Mouse (Mus musculus): Measurements from ENCODE around the gene Fignl1. TPM values are rescaled to one million over a fixed set of nuclear protein-coding genes. Genes with fewer than 3 reads are reported as not detected.
A peak's percentile ranks its signal among the peaks of the same experiment; 100 is the strongest.

Gene Fignl1
- total RNA-seq (2021) = 8.0 and 9.2 TPM in 2 replicates
- long read RNA-seq, experiment 1, transcript Fignl1-201 (3 exons, 2,961 nt) = major isoform, 21 of 33 reads
- long read RNA-seq, experiment 1, partial matches to known transcripts = 1 of 33 reads
- long read RNA-seq, experiment 1, other reads (novel, unspliced or antisense) = 5 of 33 reads
- long read RNA-seq, experiment 2, transcript Fignl1-201 (3 exons, 2,961 nt) = major isoform, 15 of 20 reads
- long read RNA-seq, experiment 2, partial matches to known transcripts = 1 of 20 reads
- long read RNA-seq, experiment 2, other reads (novel, unspliced or antisense) = 1 of 20 reads

DNA sequence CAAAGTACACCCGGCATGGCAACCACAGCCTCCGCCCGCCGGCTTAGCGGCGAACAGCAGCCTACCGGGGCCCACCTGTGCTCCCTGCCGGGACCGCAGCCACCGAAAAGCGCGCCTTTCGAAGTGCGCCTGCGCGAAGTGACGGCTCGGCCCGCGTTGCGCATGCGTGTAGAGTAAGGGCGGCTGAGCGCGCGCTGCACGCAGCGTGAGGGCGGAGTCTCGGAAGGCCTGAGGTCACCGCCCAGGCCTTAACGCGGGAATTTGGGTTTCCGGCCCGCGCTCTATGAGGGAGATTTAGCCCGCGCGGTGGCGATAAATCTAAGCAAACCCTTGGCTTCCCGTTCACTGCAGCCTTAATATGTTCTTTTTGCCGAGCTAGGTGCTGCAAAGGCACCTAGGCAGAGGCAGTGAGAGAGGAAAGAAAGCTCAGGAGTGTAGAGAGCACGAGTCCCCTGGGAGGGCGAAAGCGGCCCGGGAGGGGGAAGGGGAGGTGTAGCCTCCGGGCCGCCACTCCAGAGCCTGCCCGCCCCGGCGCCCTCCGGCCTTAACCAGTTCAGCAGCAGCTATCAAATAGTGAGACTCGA lies at the start of gene Fignl1:
Gene Fignl1 (minus strand): TSS at position 143 of the 584 bp plus-strand sequence.
- peak; percentile 98 for DNase-seq

DNA sequence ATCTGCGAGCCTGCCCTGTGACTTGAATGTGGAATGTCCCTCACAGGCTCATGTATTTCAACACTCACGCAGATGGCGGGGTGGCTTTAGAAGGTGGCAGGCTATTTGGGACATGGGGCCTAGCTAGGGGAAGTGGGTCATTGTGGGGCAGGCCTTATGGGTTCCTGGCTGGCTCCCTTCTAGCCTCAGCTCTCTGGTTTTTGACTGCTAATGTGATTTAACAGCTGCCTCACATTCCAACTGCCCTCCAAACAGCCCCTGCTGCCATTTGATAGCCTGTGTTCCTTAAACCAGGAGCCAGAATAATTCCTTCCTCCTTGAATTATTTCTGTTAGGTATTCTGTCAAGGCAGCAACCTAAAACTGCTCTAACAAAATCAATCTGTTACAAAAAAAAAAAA lies 48.2 kb upstream of the Fignl1 start:
- DNase-seq = no peak

DNA sequence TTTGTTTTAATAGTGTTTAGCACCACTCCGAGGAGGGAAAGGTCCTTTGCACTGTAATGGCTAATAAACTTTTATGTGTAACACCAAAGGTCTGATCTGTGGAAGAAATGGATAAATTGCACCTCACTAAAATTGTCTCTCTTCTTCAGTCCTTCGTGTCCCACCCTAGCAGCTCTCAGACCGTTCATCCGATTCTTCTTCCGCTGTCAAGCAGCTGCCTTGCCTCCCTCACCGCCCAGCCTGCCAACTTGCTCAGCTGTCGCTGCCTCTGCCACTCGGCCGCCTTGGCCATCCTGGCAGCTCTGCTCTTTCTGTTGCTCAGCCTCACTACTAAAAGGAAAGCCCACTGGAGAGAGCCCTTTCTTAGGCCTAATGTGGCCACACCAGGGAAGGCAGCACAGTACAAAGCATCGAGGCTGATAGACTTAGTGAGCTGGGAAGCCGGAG lies 46.9 kb upstream of the Fignl1 start:
- DNase-seq = no peak

DNA sequence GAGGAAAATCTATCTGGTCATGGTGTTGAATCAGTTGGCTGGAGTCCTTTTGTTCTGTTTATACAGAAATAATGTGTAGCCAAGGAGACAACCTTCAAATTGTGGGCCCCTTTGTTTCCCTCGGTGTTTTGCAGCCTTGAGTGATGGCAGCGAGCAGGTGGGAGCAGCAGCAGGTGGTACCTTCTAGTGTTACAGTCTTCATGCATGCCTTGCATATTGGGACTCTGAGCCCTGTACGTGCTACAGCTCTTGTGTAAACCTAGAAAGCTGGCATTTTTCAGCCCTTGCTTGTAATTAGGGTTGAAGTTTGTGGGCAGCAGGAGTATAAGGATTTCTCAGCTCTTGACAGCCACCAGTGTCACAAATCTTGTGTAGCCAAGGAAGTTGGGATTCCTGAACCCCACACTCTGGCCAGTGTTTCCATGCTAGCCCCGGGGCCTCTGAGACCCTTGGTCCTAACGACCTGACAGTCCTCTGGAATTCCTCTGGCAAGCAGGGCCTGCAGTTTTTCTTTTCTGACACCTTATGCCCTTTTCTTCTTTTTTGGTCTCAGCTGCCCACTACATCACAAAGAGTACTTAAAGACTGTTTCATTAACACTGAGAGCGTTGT lies 46.4 kb upstream of the Fignl1 start:
- DNase-seq = no peak

DNA sequence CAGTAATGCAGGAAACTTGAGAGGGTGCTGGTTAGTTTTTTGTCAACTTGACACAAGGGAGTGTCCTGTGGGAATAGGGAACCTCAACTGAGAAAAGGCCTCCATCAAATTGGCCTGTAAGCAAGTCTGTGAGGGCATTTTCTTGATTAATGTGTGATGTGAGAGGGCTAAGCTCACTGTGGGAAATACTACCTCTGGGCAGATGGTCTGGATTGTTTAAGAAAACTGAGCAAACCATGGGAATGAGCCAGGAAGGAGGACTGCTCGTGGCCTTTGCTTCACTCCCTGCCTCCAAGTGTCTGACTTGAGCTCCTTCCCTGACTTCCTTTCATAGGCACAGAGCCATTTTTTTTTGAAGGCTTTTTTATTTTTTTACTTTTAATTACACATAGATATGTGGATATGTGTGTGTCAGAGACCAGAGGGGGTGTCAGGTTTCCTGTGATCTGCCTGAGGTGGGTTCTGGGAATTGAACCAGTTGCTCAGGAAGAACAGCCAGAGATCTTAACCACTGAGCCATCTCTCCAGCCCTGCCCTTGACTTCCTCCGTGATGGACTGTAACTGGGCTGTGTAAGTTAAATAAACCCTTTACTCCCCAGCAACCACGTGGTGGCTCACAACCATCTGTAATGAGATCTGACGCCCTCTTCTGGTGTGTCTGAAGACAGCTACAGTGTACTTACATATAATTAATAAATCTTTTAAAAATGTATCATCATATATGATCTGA lies 45.1 kb upstream of the Fignl1 start:
- DNase-seq = no peak

DNA sequence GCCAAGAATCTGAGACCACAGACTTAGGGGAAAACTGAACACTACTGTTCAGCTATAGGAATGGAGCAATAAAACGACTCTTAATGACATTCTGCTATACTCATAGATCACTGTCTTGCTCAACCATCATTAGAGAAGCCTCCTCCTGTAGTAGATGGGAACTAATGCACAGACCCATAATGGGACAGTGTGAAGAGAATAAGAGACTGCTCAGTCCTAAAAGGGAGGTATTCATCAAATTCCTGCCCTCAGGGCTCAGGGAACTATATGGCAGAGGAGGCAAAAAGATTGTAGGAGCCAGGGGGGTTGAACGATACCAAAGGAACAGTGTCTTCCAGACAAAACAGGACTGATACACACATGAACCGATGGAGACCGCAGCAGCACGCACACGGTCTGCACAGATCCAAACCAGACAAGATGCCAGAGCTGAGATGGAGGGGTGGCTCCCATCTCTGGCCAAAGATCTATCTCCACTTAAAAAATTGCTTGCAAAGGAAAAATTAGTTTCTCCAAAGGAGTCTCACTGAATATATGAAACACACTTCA lies 43.3 kb upstream of the Fignl1 start:
- no peak for DNase-seq

DNA sequence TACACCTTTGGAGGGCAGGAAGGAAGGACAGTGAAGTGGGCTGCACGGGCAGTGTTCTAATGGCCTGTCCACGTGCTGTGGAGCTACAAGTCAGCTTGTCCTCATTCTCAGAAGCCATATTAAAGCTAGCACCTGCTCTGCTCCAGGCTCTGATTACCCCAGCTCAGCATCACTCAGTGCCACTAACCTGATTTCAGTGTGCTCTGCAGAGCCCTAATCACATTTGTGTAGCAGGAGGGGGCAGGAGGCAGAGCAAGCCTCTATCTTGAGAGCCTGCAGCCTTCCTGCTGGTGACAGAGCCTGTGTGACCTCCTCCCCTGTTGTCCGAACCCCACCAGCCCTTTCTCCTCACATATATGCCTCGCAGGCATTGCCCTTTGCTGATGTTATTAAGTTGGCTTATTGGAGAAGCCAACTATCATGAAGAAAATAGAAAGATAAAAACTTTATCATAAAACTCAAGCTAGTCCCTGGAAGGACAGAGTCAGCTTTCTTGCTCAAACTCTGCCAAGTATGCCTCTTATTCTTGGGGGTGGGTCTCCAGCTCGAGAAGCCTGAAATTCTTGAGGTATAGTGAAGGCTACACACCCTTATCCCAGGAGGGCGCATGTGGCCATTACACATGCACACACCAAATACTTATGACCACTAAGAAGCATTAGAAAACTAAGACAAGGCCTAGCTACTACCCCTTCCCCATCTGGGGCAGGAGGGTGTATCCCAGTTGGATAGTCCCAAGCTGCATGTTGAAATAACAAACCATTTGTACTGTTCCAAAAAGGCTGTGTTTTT lies 41.9 kb upstream of the Fignl1 start:
- peak; percentile 31 for DNase-seq

DNA sequence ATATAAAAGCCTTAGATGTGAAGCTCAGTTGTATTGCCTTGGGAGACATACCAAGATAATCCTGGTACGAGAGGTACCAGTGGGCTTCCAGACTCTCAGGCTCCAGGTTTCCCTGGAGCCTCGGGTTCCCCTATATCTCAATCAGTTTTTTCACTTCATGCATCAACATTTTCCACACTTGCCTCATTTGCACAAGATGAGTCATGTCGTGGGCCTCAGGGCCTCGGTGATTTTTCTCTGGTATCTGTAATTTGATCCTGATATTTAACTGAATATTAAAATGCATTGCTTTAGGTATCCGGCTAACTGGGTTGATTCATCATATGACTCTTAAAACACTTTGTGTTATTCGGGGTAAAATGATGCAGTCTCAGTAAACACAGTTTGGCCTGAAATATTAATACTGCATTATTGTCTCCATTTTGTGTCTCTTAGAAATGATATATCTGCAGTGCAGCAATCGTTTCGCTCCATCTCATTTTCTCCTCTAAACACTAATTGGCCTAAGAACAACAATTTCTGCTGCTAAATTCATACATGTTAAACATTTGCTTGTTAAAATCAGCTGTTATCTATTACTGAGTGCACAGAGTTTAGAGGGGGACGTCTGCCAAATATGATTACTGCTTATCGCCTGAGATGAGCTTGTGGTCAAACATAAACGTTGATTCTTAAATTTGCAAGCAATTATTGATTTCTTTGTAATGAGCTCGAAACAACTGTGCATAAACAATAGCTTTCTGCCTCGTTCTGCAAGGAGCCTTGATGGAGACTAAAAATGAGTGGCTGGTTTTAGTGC lies 41.0 kb upstream of the Fignl1 start:
- DNase-seq = no peak

DNA sequence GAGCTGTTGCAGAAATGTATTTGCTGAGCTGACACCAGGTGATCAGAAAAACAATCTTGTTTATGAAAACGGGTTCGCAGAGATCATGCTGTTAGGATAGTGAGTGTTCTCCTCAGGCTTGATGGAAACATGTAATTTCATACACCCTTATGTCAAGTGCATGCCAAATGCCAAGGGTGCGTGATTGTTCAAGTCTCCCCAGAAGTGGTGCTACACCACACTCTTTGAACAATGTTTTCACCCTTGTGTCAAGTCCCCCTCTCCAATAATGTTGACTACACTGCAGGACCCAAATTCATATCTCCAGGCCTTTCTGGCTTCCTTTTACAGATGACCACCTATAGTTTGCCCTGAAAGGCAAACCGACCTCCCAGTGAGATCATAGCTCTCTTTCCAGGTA lies 39.7 kb upstream of the Fignl1 start:
- DNase-seq = no peak

DNA sequence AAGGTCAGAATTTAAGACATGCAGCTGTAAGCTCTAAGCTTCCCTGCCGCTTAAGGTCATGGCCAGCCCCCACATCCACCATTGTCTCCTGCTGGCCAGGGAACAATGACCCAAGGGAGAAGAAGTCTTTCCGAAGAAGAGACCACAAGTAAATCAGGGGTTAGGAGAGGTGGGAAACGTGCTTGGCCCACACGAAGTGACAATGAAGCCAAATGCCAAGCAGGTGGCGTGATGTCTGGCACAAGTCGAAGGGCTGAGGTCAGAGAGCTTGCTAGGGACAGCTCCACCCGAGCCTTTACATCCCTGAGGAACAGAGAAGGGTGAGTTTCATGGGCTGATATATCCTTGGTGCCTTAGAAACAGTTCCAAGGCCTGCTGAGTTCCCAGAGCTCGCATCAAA lies 36.3 kb upstream of the Fignl1 start:
- DNase-seq = peak; percentile 36

DNA sequence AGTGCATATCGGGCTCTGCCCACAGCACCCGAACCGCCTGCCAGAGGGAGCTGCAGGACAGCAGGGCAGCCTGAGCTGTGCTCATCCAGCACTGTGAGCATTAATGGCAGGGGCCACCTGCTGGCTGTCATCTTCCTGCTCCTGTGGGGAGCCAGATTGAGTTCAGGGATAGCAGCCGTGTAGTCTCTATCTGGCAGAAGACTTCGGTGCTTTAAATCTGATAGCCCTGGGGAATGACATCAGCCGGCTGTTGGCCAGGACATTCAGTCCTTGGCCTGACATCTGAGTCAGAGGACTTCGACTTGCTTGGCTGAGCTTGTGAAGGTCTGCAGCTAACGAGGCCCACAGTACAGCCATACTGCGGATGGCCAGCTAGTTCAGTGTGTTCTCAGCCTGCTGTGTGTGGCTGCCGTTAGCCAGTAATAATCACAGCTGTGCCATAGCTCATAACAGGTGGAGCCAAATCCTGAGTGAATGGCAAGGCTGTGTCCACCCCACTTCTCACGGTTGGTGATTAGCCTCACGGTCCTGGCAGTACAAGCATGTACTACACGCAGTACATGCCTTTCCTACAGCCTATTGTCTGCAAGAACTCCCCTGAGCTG lies 35.7 kb upstream of the Fignl1 start:
- DNase-seq = peak; percentile 91

DNA sequence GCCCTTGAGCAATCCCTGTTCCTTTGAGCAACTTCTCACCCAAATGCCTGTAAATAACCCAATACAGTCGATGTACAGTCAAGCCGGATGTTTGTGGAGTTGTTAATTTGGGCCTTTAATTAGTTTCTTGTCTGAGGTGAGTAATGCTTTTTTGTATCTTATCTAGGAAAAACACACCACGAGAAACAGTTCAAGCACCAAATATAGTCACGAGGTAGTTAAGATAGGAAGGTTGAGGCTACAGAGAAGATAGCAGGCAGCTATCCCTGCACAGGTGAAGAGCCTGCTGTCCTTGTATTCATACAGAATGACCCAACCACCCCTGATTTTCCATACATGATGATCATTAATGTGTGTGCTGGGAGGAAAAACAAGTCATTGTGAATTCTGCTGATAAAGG lies 32.8 kb upstream of the Fignl1 start:
- DNase-seq = no peak

DNA sequence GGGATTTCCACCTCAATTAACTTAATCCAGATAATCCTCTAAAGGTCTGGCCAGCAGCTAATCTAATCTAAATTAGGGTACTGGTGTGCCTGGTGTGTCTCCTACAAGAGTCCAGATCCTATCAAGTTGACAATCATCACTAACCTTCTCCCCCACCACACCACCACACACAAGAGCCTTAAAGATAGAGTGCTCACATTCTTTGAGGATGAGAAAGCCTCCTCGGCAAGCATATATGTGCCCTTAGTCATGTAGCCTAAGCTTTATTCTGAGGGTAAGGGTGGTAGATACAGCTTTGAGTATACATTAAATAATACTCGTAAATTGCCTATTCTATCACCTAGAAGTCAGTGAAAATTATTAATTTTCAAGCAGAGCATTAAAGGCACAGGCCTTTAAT lies 32.0 kb upstream of the Fignl1 start:
- no peak for DNase-seq

DNA sequence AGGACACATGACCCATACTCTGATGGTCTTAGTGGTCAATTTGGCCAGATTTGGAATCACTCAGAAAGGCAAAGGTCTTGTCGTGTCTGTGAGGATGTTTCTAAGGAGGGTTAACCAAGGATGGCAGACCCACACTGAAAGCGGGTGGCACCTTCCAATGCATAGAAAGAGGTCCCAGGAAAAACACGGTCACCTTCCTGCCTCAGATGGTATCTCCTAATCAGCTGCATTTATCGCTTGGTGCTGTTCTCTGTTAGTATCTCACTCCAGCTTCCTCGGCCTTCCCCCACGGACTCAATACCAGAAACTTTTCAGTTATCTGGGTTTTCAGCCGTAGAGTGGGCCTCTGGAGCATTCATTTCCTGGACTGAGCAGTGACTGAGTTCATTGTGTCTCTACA lies 31.1 kb upstream of the Fignl1 start:
- DNase-seq = no peak

DNA sequence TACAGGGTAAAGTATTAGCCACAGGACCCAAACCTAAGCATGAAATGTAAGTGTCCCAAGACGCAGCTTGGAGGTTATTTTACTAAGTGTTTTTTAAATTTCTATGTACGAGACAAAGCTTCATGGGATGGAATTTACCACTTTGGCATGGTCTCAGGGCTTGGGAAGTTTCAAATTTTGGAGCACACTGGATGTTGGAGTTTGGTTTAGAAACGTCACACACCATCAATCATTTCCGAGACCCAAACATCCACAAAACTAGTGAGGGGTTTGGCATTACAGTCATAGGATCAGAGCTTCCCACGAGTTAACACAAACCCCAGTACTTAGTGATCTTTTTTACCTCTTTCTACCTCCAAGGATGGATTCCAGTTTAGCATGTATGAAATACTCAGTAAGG lies 28.6 kb upstream of the Fignl1 start:
- no peak for DNase-seq

DNA sequence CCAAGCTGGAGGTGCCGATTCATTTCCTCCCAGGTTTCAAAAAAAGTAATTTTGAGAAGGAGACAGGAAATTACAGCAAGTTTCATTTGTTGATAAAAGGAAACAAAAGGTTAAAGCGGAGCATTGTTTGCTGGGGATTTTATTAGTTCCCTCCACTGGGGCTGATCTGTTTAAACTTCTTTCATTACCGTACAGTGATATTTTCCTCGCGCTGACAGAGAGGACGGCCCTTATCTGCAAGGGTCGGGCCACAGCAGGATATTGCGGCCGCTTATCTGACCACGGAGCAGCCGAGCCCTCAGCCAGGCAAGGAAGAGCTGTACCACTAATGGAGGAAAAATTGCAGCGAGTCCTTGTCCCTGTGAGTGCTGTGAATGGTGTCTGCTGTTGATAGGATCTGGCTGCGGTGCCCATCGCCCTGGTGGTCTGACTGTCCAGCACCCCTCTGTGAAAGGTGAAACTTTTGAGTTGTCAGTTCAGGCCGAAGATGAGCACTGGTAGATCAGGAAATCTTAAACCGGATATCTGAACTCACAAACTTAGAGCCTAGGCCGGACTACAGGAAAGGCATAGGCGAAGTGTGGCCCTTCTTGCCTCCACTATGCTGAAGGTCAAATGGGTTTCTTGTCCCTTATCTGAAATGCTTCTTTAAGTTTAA lies 28.1 kb upstream of the Fignl1 start:
- DNase-seq = peak; percentile 37

DNA sequence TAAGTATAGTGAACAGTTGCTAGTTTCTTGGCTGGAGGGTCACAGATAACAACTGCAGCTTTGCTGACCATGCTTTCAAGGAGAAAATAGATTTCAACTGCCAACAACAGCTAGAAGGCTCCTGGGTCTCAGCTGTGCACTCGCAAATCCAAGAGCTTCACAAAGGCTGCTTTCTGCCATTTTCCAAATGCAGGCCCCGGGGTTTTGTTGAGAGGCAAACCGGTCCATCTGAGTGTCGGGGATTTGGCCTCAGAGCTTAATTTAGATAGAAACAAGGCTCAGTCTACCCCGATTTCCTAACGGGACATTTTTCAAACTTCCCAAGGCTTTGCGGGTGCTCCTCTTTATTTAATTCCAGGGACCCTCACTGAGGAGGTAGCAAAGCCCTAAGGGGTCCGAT lies 27.5 kb upstream of the Fignl1 start:
- DNase-seq = no peak

DNA sequence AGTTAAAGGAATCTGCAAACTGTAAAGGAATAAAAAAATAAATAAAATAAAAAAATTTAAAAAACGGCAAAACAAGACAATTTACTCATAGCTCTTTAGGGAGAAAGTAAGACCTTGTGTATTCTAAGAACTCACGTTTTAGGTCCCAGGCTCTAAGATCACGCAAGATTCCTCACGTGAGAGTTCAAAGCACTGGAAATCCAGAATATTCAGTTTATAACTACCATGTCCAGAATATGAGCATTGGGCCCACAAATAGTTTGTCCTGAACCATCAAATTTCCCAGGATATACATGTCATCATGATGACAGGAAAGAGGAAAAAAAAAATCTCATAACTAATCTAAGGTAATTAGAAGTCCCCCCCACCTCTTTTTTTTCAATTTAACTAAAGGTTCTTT lies 27.0 kb upstream of the Fignl1 start:
- DNase-seq = no peak

DNA sequence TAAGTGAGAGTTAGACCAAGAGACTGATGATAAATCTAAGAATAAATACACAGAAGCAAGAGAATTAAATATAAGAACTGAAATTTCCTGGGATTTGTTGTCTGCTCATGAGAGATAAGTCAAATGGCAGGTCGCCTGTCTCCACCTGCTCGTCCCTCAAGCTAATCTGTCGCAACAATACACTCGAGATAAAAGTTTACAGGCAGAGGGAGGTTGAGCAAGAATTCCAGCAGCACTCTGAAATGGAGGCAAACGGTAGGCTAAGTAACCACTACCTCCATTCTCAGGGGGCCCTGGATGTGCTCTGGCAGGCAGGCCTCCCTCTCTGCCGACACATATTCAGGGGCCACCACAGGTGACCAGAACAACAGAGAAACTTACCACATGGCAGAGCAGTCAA lies 26.6 kb upstream of the Fignl1 start:
- no peak for DNase-seq

DNA sequence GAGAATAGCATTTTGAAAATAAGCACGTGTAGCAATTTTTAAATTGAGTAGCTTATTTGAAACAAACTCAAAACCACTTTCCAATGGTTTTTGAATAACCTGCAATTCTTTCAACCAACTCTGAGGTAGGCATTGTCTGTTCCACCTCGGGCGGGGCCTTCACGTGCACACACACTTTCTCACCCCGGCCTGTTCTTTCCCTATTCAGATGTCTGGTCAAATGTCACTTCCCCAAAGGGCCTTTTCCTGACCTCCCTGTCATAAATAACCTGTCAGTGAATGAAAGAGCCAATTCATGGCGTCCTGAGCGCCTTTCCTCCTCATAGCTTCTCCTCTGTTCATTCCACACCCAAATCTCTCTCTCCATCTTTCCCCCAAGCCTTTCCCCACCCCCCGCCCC lies 24.3 kb upstream of the Fignl1 start:
- no peak for DNase-seq
